Mouse (Mus musculus) 3T3-L1 (cell line): ENCODE data around the gene Defb30.

Source experiments
- DNase-seq: peaks from one replicate; pipeline ENCODE4 v3.0.0-alpha.2; 2015; ENCODE audit warnings: low read depth, low spot score

Gene Defb30

GRCm38 (mm10) chr14:63049910-63050370, at the start of gene Defb30:
Gene Defb30, minus strand, starts transcription at chr14:63049960.
- no peak for DNase-seq

GRCm38 (mm10) chr14:63067708-63068107, 17.9 kb upstream of the Defb30 start:
- no peak for DNase-seq

GRCm38 (mm10) chr14:63066630-63067310, 17.0 kb upstream of the Defb30 start:
- peak; percentile 77 for DNase-seq

- DNase-seq = no peak
Observed at GRCm38 (mm10) chr14:63065391-63065790, 15.6 kb upstream of the Defb30 start.

- no peak for DNase-seq
Observed at GRCm38 (mm10) chr14:63062184-63062583, 12.4 kb upstream of the Defb30 start.

- no peak for DNase-seq
Observed at GRCm38 (mm10) chr14:63060361-63060760, 10.6 kb upstream of the Defb30 start.

- DNase-seq = peak; percentile 46
Observed at GRCm38 (mm10) chr14:63054729-63055128, 5.0 kb upstream of the Defb30 start.

GRCm38 (mm10) chr14:63050769-63051168, 1.0 kb upstream of the Defb30 start:
- DNase-seq = peak; percentile 73

GRCm38 (mm10) chr14:63046691-63047090, 3.1 kb downstream of the Defb30 start, which contains the start of gene Defb42:
Gene Defb42, plus strand, starts transcription at chr14:63046991.
- no peak for DNase-seq

GRCm38 (mm10) chr14:63020524-63021156, 29.1 kb downstream of the Defb30 start:
- peak; percentile 92 for DNase-seq

- DNase-seq = peak; percentile 85
Observed at GRCm38 (mm10) chr14:63014667-63015066, 35.1 kb downstream of the Defb30 start.

- DNase-seq = no peak
Observed at GRCm38 (mm10) chr14:63013082-63013481, 36.7 kb downstream of the Defb30 start.

- DNase-seq = no peak
Observed at GRCm38 (mm10) chr14:63011471-63011870, 38.3 kb downstream of the Defb30 start, which contains the start of gene Defb43. Gene Defb43, plus strand, starts transcription at chr14:63011771.

- DNase-seq = no peak
Observed at GRCm38 (mm10) chr14:63002588-63002987, 47.2 kb downstream of the Defb30 start.

GRCm38 (mm10) chr14:62998977-62999376, 50.8 kb downstream of the Defb30 start:
- no peak for DNase-seq

GRCm38 (mm10) chr14:62997777-62998176, 52.0 kb downstream of the Defb30 start, which contains the start of gene Defb47:
Gene Defb47, plus strand, starts transcription at chr14:62998077.
- no peak for DNase-seq

GRCm38 (mm10) chr14:62991849-62992510, 57.8 kb downstream of the Defb30 start:
- DNase-seq = peak; percentile 54

- DNase-seq = peak; percentile 74
Observed at GRCm38 (mm10) chr14:62991271-62991670, 58.5 kb downstream of the Defb30 start.

- DNase-seq = no peak
Observed at GRCm38 (mm10) chr14:62984410-62984809, 65.3 kb downstream of the Defb30 start, which contains the start of gene Defb48. Gene Defb48, minus strand, starts transcription at chr14:62984510.
